Mouse (Mus musculus) lung, postnatal 10 days (tissue): Measurements from ENCODE around the gene Rprm.

ENCODE experiments used
- DNase-seq: peaks from one replicate; pipeline ENCODE4 v3.0.0; 2021

Rprm gene

GRCm38 (mm10) chr2:54085430-54086087 is at the start of gene Rprm:
Gene Rprm, minus strand, starts transcription at chr2:54085552.
- peak; percentile 89 for DNase-seq

- no peak for DNase-seq
Observed at GRCm38 (mm10) chr2:54119305-54119704, 34.0 kb upstream of the Rprm start.

GRCm38 (mm10) chr2:54118881-54119280 is 33.5 kb upstream of the Rprm start:
- peak; percentile 39 for DNase-seq

- no peak for DNase-seq
Observed at GRCm38 (mm10) chr2:54111294-54111693, 25.9 kb upstream of the Rprm start.

- no peak for DNase-seq
Observed at GRCm38 (mm10) chr2:54106232-54106726, 20.9 kb upstream of the Rprm start.

GRCm38 (mm10) chr2:54099939-54100338 is 14.6 kb upstream of the Rprm start:
- DNase-seq, result no peak

- DNase-seq, result no peak
Observed at GRCm38 (mm10) chr2:54092616-54093015, 7.3 kb upstream of the Rprm start.

- DNase-seq, result no peak
Observed at GRCm38 (mm10) chr2:54086254-54086653, 902 bp upstream of the Rprm start.

- no peak for DNase-seq
Observed at GRCm38 (mm10) chr2:54084737-54085429, 469 bp downstream of the Rprm start.

- peak; percentile 5 for DNase-seq
Observed at GRCm38 (mm10) chr2:54083861-54084736, 1.3 kb downstream of the Rprm start.

GRCm38 (mm10) chr2:54078961-54079360 is 6.4 kb downstream of the Rprm start:
- DNase-seq, result no peak

- no peak for DNase-seq
Observed at GRCm38 (mm10) chr2:54071526-54071925, 13.8 kb downstream of the Rprm start.

GRCm38 (mm10) chr2:54062421-54062820 is 22.9 kb downstream of the Rprm start:
- DNase-seq, result no peak

- no peak for DNase-seq
Observed at GRCm38 (mm10) chr2:54061039-54061438, 24.3 kb downstream of the Rprm start.
